Mouse (Mus musculus) megakaryocyte, embryonic 14.5 days (primary cell): ENCODE data around the gene Cdkn2d. TPM values are rescaled to one million over a fixed set of nuclear protein-coding genes. Genes with fewer than 3 reads are reported as not detected.
A peak's percentile ranks its signal among the peaks of the same experiment; 100 is the strongest.

ENCODE experiments used
- H3K27me3 ChIP-seq: replicated peaks from 2 replicates; pipeline ENCODE3; 2012; ENCODE audit warnings: inconsistent platforms
- H3K36me3 ChIP-seq: replicated peaks from 2 replicates; pipeline ENCODE3; 2012; ENCODE audit warnings: low read length, inconsistent platforms, mixed read lengths
- H3K4me1 ChIP-seq: 2 replicates; pipeline ENCODE4 v1.6.1; 2012; ENCODE audit warnings: inconsistent platforms
- H3K4me3 ChIP-seq: replicated peaks from 2 replicates; pipeline ENCODE3; 2012; ENCODE audit warnings: moderate library complexity, mild to moderate bottlenecking, inconsistent platforms
- H3K9me3 ChIP-seq: 2 replicates; pipeline ENCODE4 v1.6.1; 2012; ENCODE audit warnings: inconsistent platforms
- FLI1 ChIP-seq: IDR thresholded peaks from 2 replicates; pipeline ENCODE4 v1.6.1; 2012; ENCODE audit warnings: low read length, inconsistent platforms, mixed read lengths
- GATA1 ChIP-seq: IDR thresholded peaks from 3 replicates; pipeline ENCODE4 v1.6.1; 2012; ENCODE audit warnings: mixed read lengths, low read length, inconsistent platforms, borderline replicate concordance
- polyA plus RNA-seq: library from polyadenylated mRNA; stranded (reverse); fragments of >175 nt; gene quantifications from 2 replicates; pipeline ENCODE4 v1.2.3, GENCODE M21; 2012; ENCODE audit warnings: low replicate concordance; ENCODE audit not compliant: insufficient read depth

The Cdkn2d gene
- polyA plus RNA-seq, 1 experiment, result 248 TPM

DNA sequence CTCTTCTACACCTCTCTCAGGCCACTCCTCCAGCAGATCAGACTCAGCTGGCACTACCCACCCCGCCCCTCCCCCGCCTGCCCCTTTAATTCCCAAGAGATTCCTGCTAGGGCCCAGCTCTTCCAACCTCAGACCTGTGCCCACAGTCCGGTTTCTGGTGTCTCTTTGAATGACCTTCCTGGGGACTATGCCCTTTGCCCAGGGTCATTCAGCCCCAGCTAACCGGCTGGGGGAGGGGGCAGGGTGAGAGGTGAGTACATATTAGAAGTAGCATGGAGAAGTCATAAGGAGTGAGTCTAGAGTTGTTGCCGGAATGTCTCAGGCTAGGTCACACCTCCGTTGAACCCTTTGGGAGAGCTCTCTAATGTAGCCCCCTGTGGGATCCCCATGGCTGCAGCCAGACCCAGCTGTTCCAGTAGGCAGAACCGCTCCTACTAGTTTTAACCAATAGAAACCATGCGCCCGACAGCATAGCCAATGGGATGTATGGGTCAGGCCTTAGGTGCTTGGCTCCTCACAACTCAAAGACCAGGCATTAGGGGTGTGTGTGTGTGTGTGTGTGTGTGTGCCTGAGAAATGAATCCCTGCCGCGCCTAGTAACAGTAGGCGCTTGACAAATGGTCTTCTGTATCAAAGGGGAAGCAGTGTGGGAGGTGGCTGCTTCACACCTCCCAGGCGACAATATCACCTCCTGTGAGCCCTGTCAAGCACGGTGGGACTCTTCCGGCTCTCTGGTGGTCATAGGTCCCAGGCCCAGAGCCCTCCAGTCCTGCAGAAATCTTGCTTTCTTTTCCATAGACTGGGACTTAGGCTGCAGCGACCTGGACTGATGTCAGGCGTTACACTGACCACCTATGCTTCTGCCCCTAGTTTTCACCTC, 41.3 kb downstream of the Cdkn2d start:
- Histone ChIP-seq H3K9me3 (no peaks in the 10 kb centered on the region), H3K36me3 (no peaks in the 10 kb centered on the region), H3K4me1 (peaks cover 29% of the 10 kb centered on the region), H3K4me3 (no peak overlapping the region), H3K27me3 (peaks cover 83% of the 10 kb centered on the region)
- TF ChIP-seq GATA1, result no peak

- peaks cover 92% of the 10 kb centered on the region for H3K27me3 ChIP-seq
- H3K4me3 ChIP-seq, result peak within 1 kb of the TSS; percentile 83
Measured at GRCm38 (mm10) chr9:21248326-21248725, 42.9 kb downstream of the Cdkn2d start, which contains the start of gene S1pr5. TSS of gene S1pr5 (minus strand) at chr9:21248443.

GRCm38 (mm10) chr9:21246342-21246741, 44.9 kb downstream of the Cdkn2d start:
- TF ChIP-seq GATA1, result no peak
- TF ChIP-seq FLI1, result no peak

More at GRCm38 (mm10) chr9:21248326-21248725, 42.9 kb downstream of the Cdkn2d start, which contains the start of gene S1pr5:
- Histone ChIP-seq H3K9me3 (peaks cover 6% of the 10 kb centered on the region; the same call in 1 of the 2 replicates), H3K4me1 (peaks cover 43% of the 10 kb centered on the region), H3K36me3 (no peaks in the 10 kb centered on the region)
- TF ChIP-seq GATA1, result no peak
- no peak for TF ChIP-seq FLI1

DNA sequence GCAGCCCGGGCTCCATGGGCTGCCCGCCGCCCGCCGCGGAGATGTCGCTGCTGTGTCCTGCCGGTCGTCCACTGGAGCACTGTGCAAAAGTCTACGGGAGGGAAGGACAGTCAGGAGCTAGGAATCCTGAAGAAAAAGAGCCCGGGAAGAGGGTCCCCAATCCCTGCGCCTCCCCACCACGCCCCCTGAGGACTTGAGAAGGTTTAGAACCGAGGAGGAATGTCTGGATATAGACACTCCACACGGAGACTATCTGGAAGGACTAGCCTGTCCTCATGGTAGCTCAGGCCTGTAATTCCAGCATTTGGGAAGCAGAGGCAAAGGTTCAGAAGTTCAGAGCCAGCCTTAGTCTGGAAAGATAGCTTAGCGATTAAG, 46.1 kb downstream of the Cdkn2d start:
- H3K9me3 ChIP-seq, result peaks cover 12% of the 10 kb centered on the region; the same call in 1 of the 2 replicates
- H3K4me3 ChIP-seq, result peak overlapping the region; percentile 93
- peaks cover 74% of the 10 kb centered on the region for H3K27me3 ChIP-seq

More at GRCm38 (mm10) chr9:21246342-21246741, 44.9 kb downstream of the Cdkn2d start:
- Histone ChIP-seq H3K36me3 (no peaks in the 10 kb centered on the region), H3K4me3 (no peak overlapping the region), H3K4me1 (peaks cover 50% of the 10 kb centered on the region), H3K27me3 (peaks cover 86% of the 10 kb centered on the region), H3K9me3 (peaks cover 12% of the 10 kb centered on the region; the same call in 1 of the 2 replicates)

GRCm38 (mm10) chr9:21244428-21245112, 46.6 kb downstream of the Cdkn2d start:
- peaks cover 12% of the 10 kb centered on the region; the same call in 1 of the 2 replicates for H3K9me3 ChIP-seq
- H3K4me3 ChIP-seq, result peak overlapping the region; percentile 93
- H3K4me1 ChIP-seq, result peaks cover 54% of the 10 kb centered on the region
- TF ChIP-seq FLI1, result no peak
- TF ChIP-seq GATA1, result no peak
- no peaks in the 10 kb centered on the region for H3K36me3 ChIP-seq
- peaks cover 69% of the 10 kb centered on the region for H3K27me3 ChIP-seq

More for the DNA sequence above, 46.1 kb downstream of the Cdkn2d start:
- no peak for TF ChIP-seq FLI1
- TF ChIP-seq GATA1, result no peak
- Histone ChIP-seq H3K4me1 (peaks cover 55% of the 10 kb centered on the region), H3K36me3 (no peaks in the 10 kb centered on the region)

DNA sequence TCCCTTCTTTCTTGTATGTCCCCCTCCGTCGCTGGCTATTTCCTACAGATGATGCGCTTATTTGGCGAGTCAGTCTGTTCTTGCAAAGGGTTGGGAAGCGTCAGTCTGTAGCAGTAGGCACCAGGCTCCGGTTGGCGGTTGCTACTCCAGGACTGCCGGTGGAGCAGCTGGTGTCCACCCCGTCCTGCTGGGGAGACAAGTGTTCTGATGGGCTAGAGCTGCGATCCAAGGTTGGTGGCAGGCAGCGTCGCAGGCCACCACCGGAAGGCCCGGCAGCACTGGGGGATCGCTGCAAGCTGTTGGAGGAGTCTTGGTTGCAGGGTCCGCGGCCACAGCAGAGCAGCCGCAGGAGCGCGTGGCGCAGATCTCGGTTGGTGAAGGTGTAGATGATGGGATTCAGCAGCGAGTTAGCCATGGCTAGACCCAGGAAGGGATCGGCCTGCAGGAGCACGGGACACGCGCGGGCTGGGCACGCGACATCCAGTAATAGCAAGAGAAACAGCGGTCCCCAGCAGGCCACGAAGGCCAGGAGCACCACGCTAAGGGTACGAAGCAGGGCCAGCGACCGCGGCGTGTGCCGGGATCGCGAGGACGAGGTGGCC, 47.3 kb downstream of the Cdkn2d start:
- H3K4me3 ChIP-seq, result peak overlapping the region; percentile 93
- H3K27me3 ChIP-seq, result peaks cover 63% of the 10 kb centered on the region
- peaks cover 58% of the 10 kb centered on the region for H3K4me1 ChIP-seq
- H3K36me3 ChIP-seq, result no peaks in the 10 kb centered on the region
- no peak for TF ChIP-seq FLI1
- no peak for TF ChIP-seq GATA1
- peaks cover 12% of the 10 kb centered on the region; the same call in 1 of the 2 replicates for H3K9me3 ChIP-seq

GRCm38 (mm10) chr9:21241343-21241742, 49.9 kb downstream of the Cdkn2d start:
- Histone ChIP-seq H3K36me3 (peaks cover 6% of the 10 kb centered on the region), H3K27me3 (peaks cover 42% of the 10 kb centered on the region), H3K9me3 (peaks cover 12% of the 10 kb centered on the region; the same call in 1 of the 2 replicates)

DNA sequence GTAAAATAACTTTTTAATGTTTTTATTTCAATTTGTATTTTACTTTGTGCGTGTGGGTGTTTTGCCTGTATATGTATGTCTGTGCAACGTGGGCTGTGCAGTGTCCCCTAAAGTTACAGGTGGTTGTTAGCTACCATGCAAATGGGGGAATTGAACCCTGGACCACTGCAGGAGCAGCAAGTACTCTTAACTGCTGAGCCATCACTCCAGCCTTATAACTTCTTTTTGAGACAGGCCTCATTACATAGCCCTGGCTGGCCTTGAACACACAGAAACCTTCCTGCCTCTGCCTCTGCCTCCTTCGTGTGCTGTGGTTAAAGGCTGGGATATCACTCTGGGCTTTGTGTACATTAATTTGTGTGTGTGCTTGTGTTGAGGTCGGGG, 51.8 kb downstream of the Cdkn2d start:
- Histone ChIP-seq H3K27me3 (peaks cover 25% of the 10 kb centered on the region), H3K36me3 (peaks cover 23% of the 10 kb centered on the region), H3K4me3 (peak overlapping the region; percentile 98), H3K9me3 (peaks cover 12% of the 10 kb centered on the region; the same call in 1 of the 2 replicates), H3K4me1 (peaks cover 68% of the 10 kb centered on the region)
- TF ChIP-seq FLI1, result no peak
- no peak for TF ChIP-seq GATA1

More at GRCm38 (mm10) chr9:21241343-21241742, 49.9 kb downstream of the Cdkn2d start:
- Histone ChIP-seq H3K4me3 (no peak overlapping the region), H3K4me1 (peaks cover 63% of the 10 kb centered on the region)
- TF ChIP-seq GATA1 (no peak), FLI1 (no peak)

DNA sequence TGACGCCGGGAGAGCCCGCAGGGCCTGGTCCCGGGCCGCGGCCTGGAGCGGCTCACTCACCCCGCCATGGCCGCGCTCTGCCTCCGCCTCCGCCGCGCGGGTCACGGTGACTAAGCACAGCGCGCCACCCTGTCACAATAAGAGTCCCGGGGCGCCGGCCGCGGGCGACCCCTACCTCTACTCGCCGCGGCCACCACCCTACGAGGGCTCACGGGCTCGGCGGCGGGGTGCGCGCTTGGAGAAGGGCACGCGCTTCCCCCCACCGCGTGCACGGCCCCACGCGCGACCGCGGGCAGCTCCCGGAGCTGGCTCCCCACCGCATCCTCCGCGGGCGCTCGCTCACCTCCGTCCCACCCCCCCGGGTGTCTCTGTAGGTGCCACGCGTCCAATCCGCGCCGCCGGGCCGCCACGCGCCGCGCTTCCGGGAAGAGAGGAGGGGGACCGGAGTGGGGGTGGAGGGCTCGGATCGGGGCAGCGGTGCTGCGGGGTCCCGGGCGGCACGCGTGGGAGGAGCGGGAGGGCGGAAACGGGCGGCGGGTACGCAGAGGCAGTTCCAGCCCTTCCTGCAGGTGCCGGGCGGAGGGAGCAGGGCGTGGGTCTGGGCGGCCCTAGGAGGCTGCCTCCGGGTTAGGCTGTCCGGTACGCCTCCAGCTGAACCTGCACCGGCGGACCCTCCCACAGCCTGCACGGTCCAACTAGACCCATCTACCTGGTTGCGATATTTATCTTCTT, 52.3 kb downstream of the Cdkn2d start, which contains the start of gene Keap1:
Gene Keap1 (minus strand): TSS at position 629 of the 732 bp plus-strand sequence.
- Histone ChIP-seq H3K9me3 (peaks cover 10% of the 10 kb centered on the region; the same call in 1 of the 2 replicates), H3K4me3 (peak within 1 kb of the TSS; percentile 98), H3K36me3 (peaks cover 29% of the 10 kb centered on the region), H3K4me1 (peaks cover 64% of the 10 kb centered on the region), H3K27me3 (peaks cover 20% of the 10 kb centered on the region)
- TF ChIP-seq GATA1 (no peak), FLI1 (no peak)

Other genes with a start within 250 kb of the Cdkn2d start
- 3.6 TPM in 1 of 2 replicates, not detected in the other for gene Zglp1, start 224.3 kb downstream of the Cdkn2d start, polyA plus RNA-seq
- gene Gm49373, start 218.3 kb downstream of the Cdkn2d start, polyA plus RNA-seq, result 0.45 TPM in 1 of 2 replicates, not detected in the other
- gene Fdx1l, start 217.8 kb downstream of the Cdkn2d start, polyA plus RNA-seq, result 3.3 and 26.9 TPM in 2 replicates
- gene Gm38431, start 199.4 kb downstream of the Cdkn2d start, polyA plus RNA-seq, result 128 and 518 TPM in 2 replicates
- gene Raver1, start 199.4 kb downstream of the Cdkn2d start, polyA plus RNA-seq, result 51.7 TPM in 1 of 2 replicates, not detected in the other
- 15.5 and 17.9 TPM in 2 replicates for gene Tyk2, start 160.2 kb downstream of the Cdkn2d start, polyA plus RNA-seq
- gene Cdc37, start 141.4 kb downstream of the Cdkn2d start, polyA plus RNA-seq, result 62.5 and 150 TPM in 2 replicates
- 8.2 and 26.2 TPM in 2 replicates for gene Pde4a, start 125.7 kb downstream of the Cdkn2d start, polyA plus RNA-seq
- gene Keap1, start 52.0 kb downstream of the Cdkn2d start, polyA plus RNA-seq, result 47.4 and 49.4 TPM in 2 replicates
- not detected in 2 replicates for gene S1pr5, start 43.0 kb downstream of the Cdkn2d start, polyA plus RNA-seq
- 53.1 and 67.2 TPM in 2 replicates for gene Atg4d, start 26.1 kb downstream of the Cdkn2d start, polyA plus RNA-seq
- 32.6 and 47.4 TPM in 2 replicates for gene Kri1, start 3.4 kb downstream of the Cdkn2d start, polyA plus RNA-seq
- gene Ap1m2, start 20.9 kb upstream of the Cdkn2d start, polyA plus RNA-seq, result not detected in 2 replicates
- gene Slc44a2, start 29.3 kb upstream of the Cdkn2d start, polyA plus RNA-seq, result 46.8 and 61.6 TPM in 2 replicates
- 55.5 and 62.9 TPM in 2 replicates for gene Ilf3, start 76.5 kb upstream of the Cdkn2d start, polyA plus RNA-seq
- gene Qtrt1, start 120.4 kb upstream of the Cdkn2d start, polyA plus RNA-seq, result 20.1 and 20.7 TPM in 2 replicates
- 714 and 929 TPM in 2 replicates for gene Dnm2, start 133.5 kb upstream of the Cdkn2d start, polyA plus RNA-seq
- gene Tmed1, start 218.8 kb upstream of the Cdkn2d start, polyA plus RNA-seq, result 6.6 TPM in 1 of 2 replicates, not detected in the other
- gene AB124611, start 234.8 kb upstream of the Cdkn2d start, polyA plus RNA-seq, result 44.7 and 70.3 TPM in 2 replicates